Mouse (Mus musculus) neural tube, embryonic 15.5 days (tissue): Measurements from ENCODE around the gene Npas2. TPM values are rescaled to one million over a fixed set of nuclear protein-coding genes. Genes with fewer than 3 reads are reported as not detected.
A peak's percentile ranks its signal among the peaks of the same experiment; 100 is the strongest.

ENCODE experiments used
- ATAC-seq: fragments of 200-750 bp; cut with Nextera tagmentation; 2 replicates; pipeline ENCODE4 v1.8.0; 2017; ENCODE audit warnings: mild to moderate bottlenecking, moderate TSS enrichment, moderate library complexity; ENCODE audit not compliant: low FRiP score
- H3K27ac ChIP-seq: fragments of 300-500 bp; sonication (generic); replicated peaks from 2 replicates; pipeline ENCODE4 v1.5.1; 2015; ENCODE audit warnings: mild to moderate bottlenecking, inconsistent platforms
- H3K27me3 ChIP-seq: fragments of 300-500 bp; sonication (generic); replicated peaks from 2 replicates; pipeline ENCODE4 v1.6.1; 2015; ENCODE audit warnings: inconsistent platforms
- H3K36me3 ChIP-seq: fragments of 300-500 bp; sonication (generic); 2 replicates; pipeline ENCODE4 v1.6.1; 2015; ENCODE audit warnings: inconsistent platforms
- H3K4me1 ChIP-seq: fragments of 300-500 bp; sonication (generic); 2 replicates; pipeline ENCODE4 v1.6.1; 2015; ENCODE audit warnings: inconsistent platforms
- H3K4me2 ChIP-seq: fragments of 300-500 bp; sonication (generic); 2 replicates; pipeline ENCODE4 v1.6.1; 2015; ENCODE audit warnings: inconsistent platforms, mild to moderate bottlenecking, moderate library complexity
- H3K4me3 ChIP-seq: fragments of 300-500 bp; sonication (generic); replicated peaks from 2 replicates; pipeline ENCODE4 v1.5.1; 2015; ENCODE audit warnings: mild to moderate bottlenecking, inconsistent platforms
- H3K9ac ChIP-seq: fragments of 300-500 bp; sonication (generic); replicated peaks from 2 replicates; pipeline ENCODE4 v1.6.1; 2015; ENCODE audit warnings: mild to moderate bottlenecking, inconsistent platforms
- H3K9me3 ChIP-seq: fragments of 300-500 bp; sonication (generic); replicated peaks from 2 replicates; pipeline ENCODE4 v1.6.1; 2016; ENCODE audit warnings: inconsistent platforms
- WGBS: fragments of 180-500 bp; shearing (Covaris S2); methylation state at CpG from one replicate; pipeline ENCODE4 v1.1.7; 2015; ENCODE audit warnings: mixed read lengths; 5-methylcytosine and 5-hydroxymethylcytosine counted together
- polyA plus RNA-seq: library from polyadenylated mRNA; unstranded; fragments of >200 nt; fragmentation: Nextera tagmentation; extraction: Ambion mirVana; gene quantifications from 2 replicates; pipeline ENCODE4 v1.2.1, GENCODE M21; 2015

The Npas2 gene
- polyA plus RNA-seq, 1 experiment from 2014 or later, result 1.2 TPM

DNA sequence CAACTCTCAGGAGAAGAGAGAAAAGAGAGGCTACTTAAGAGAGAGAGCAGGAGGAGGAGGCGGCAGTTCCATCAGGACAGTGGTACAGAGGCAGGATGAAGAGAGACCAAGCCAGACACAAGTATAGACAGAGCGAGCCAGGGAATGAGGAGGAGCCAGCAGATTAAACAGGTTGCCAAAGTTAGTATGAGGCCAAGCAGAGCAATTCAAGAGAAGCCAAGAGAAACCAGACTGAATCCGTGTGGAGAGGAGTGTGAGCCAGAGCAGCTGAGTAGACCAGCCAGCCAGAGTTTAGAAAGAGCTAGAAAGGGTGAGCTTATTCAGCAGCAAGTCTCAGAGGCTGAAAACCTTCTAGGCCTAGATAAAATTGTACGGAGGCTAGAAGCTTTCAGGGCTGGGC is 194.0 kb downstream of the Npas2 start:
- Histone ChIP-seq H3K9ac (no peak overlapping the region), H3K36me3 (peaks cover 8% of the 10 kb centered on the region; the same call in 1 of the 2 replicates), H3K27ac (no peak overlapping the region), H3K27me3 (no peaks in the 10 kb centered on the region), H3K4me2 (no peak overlapping the region), H3K4me3 (no peak overlapping the region), H3K9me3 (no peaks in the 10 kb centered on the region), H3K4me1 (no peaks in the 10 kb centered on the region)
- 78% methylated on average over 4 of the region's 4 CpGs for WGBS
- ATAC-seq, result no peak

DNA sequence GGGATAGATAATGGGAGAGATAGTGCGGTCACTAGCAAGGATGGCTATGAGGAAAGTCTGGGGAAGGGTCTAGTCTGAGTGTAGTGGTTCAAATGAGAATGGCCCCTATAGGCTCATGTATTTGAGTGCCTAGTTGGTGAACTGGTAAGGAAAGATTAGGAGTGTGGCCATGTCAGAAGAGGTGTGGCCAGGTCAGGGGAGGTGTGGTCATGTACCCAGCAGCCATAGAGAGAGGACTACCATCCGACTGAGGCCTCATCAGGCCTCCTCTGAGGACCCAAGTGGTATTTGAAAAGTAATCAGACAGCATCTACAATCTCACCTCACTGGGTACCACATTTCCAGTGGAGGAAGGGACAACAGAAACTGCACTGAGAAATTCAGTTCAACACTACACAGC is 194.6 kb downstream of the Npas2 start:
- Histone ChIP-seq H3K4me3 (no peak overlapping the region), H3K36me3 (peaks cover 8% of the 10 kb centered on the region; the same call in 1 of the 2 replicates), H3K9ac (no peak overlapping the region), H3K4me1 (no peaks in the 10 kb centered on the region), H3K9me3 (no peaks in the 10 kb centered on the region), H3K27me3 (no peaks in the 10 kb centered on the region), H3K4me2 (no peak overlapping the region), H3K27ac (no peak overlapping the region)
- ATAC-seq, result no peak
- WGBS, result 91% methylated on average over 2 of the region's 2 CpGs

DNA sequence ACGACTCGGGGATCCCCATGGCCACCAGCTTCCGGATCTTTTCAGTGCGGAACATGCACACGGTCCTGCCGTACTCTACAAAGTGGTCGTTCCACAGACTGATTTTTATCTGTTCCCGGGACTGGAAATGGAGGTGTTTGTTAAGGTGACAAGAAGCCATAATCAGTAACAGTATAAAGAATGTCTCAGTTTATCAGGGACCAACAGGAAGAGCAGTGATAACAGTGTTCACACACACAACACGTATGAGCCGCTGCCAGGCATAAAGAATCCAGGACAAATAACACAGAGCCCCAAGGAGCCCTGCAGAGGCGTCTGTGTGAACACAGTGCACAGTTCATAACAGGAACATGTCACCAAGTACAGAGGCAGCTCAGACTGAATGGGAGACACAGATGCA is 195.8 kb downstream of the Npas2 start:
- Histone ChIP-seq H3K27ac (no peak overlapping the region), H3K36me3 (peaks cover 8% of the 10 kb centered on the region; the same call in 1 of the 2 replicates), H3K9me3 (no peaks in the 10 kb centered on the region), H3K4me2 (no peak overlapping the region), H3K4me1 (no peaks in the 10 kb centered on the region), H3K4me3 (no peak overlapping the region), H3K27me3 (no peaks in the 10 kb centered on the region), H3K9ac (no peak overlapping the region)
- no peak for ATAC-seq
- 90% methylated on average over 11 of the region's 11 CpGs for WGBS

DNA sequence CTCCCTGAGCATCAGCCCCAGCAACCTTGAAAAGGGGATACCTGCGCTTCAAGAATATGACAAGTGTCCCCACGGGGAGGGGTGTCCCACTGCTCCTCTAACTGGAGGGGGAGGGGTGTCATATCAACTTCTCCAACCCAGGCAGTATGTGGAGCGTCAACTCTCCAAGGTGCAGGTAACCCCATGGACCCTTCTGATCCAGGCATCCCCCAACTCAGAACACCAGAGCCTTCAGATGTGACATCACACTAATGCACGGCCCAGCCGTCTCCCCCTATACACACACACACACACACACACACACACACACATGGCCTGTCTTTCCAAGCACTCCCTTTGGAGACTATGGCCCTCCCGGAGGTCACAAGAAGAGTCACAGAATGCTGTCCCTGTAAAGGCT is 198.1 kb downstream of the Npas2 start:
- Histone ChIP-seq H3K36me3 (peaks cover 8% of the 10 kb centered on the region; the same call in 1 of the 2 replicates), H3K4me2 (no peak overlapping the region), H3K9ac (no peak overlapping the region), H3K27me3 (no peaks in the 10 kb centered on the region), H3K27ac (no peak overlapping the region), H3K4me3 (no peak overlapping the region), H3K9me3 (no peaks in the 10 kb centered on the region), H3K4me1 (no peaks in the 10 kb centered on the region)
- 82% methylated on average over 6 of the region's 6 CpGs for WGBS
- ATAC-seq, result no peak; the same call in 1 of the 2 replicates

DNA sequence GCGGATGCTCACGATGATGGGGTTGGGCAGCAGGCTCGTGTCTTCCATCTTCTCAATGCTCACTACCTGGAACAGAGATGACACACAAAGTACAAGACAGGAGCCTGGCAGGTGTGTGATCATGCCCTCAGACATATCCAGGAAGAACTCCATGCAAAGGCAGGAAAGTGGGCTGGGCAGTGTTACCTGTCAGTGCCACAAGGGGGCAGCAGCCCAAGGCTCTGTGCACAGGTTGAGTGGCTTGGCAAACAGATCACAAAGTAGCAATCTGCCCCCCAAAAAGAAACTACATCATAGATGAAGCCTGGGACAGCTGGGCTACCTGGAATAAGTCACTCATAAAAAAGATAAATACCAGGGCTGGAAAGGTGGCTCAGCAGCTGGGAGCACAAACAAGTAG is 198.7 kb downstream of the Npas2 start:
- Histone ChIP-seq H3K4me2 (no peak overlapping the region), H3K36me3 (peaks cover 9% of the 10 kb centered on the region; the same call in 1 of the 2 replicates), H3K27me3 (no peaks in the 10 kb centered on the region), H3K9me3 (no peaks in the 10 kb centered on the region), H3K4me1 (no peaks in the 10 kb centered on the region), H3K4me3 (no peak overlapping the region), H3K27ac (no peak overlapping the region), H3K9ac (no peak overlapping the region)
- WGBS, result 60% methylated on average over 3 of the region's 3 CpGs
- peak; percentile 50; the same call in 1 of the 2 replicates for ATAC-seq

DNA sequence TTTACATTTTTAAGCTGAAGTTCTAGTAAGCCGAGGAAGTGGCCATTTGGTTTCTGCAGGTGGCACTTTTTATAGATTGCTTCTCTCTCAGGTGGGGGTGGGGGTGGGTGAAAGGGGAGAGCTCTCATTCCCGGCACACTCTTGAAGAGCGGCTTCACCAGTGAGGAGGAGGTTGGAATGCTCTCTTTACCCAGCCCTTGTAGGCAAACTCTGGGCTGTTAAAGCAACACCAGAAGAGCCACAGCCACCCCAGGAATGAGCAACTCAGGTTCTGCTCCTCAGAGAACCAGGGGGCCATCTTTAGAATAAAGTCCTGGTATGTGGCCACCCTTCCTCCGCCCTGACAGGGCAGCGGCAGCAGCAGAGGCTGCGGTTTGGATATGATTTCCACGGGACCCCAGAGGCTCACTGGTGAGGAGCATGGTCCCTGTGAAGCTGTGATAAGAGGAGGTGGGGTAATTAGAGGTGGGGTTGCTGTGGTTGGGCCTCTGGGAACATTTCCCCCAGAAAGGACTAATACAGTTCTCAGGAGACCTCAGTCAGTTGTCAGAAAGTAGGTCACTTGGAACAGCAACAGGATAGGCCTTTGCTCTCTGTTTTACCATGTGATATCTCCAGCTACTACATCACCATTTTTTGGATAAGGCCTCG is 199.8 kb downstream of the Npas2 start:
- Histone ChIP-seq H3K9ac (no peak overlapping the region), H3K4me2 (no peak overlapping the region), H3K4me3 (no peak overlapping the region), H3K27me3 (no peaks in the 10 kb centered on the region), H3K4me1 (no peaks in the 10 kb centered on the region), H3K9me3 (no peaks in the 10 kb centered on the region), H3K27ac (no peak overlapping the region), H3K36me3 (peaks cover 11% of the 10 kb centered on the region; the same call in 1 of the 2 replicates)
- WGBS, result 85% methylated on average over 8 of the region's 8 CpGs
- no peak for ATAC-seq

DNA sequence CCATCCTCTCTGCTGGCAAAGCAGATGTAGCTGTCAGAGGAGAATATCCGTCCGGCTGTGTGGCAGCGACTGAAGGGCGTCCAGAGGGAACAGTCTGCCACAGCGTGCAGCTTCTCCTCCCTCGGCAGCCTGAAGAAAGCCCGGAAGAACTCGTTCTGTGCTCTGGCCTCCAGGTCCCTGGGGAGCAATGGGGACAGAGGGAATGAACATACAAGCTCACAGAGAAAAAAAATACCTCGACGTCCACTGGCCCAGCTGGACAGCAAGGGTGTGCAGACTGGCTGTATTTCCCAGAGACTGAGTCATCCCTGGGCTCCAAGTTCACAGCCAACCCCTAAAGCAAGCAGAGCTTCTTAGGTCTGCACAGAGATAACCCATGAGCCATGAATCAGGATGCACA is 200.6 kb downstream of the Npas2 start:
- WGBS, result 57% methylated on average over 10 of the region's 10 CpGs
- Histone ChIP-seq H3K4me3 (no peak overlapping the region), H3K9ac (no peak overlapping the region), H3K9me3 (no peaks in the 10 kb centered on the region), H3K27ac (no peak overlapping the region), H3K27me3 (no peaks in the 10 kb centered on the region), H3K4me2 (no peak overlapping the region), H3K36me3 (peaks cover 6% of the 10 kb centered on the region; the same call in 1 of the 2 replicates), H3K4me1 (no peaks in the 10 kb centered on the region)
- ATAC-seq, result no peak

DNA sequence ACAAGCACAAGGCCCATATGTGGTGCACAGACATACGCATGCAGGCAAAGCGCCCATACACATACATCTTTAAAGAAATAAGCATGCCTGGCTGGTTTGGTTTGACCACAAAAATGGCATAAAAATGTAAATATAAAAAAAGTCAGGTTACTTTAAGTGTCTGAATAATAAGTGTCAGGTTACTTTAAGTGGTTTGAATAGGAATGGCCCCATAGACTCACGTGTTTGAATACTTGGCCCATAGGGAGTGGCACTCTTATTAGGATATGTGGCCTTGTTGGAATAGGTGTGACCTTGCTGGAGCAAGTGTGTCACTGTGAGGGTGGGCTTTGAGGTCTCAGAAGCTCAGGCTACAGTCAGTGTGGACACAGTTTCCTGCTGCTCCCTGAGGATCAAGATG is 201.1 kb downstream of the Npas2 start:
- Histone ChIP-seq H3K27ac (no peak overlapping the region), H3K4me1 (no peaks in the 10 kb centered on the region), H3K4me3 (no peak overlapping the region), H3K36me3 (0 out of 2 replicates have a peak, but pooled peaks cover 4% of the 10 kb centered on the region), H3K9ac (no peak overlapping the region), H3K27me3 (no peaks in the 10 kb centered on the region), H3K4me2 (no peak overlapping the region), H3K9me3 (no peaks in the 10 kb centered on the region)
- WGBS, result 91% methylated on average over 3 of the region's 3 CpGs
- ATAC-seq, result no peak

DNA sequence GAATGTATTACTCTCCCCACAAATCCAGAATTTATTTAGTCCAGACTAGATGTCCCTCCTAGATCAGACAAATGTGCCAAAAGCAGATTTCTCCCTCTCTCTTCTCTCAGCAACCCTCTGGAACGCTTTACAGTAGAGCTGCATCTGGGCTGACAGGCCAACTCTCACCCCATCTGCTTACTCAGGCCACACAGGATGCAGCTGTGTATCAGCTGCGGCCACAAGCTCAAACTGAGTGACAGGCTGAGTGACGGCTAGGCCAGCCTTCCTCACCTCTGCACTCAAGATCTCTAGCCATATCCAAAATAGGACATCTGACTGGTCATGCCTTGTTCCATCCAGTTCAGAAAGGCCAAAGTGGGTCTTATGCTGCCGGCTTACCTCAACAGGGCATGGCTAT is 202.8 kb downstream of the Npas2 start:
- no peak overlapping the region for H3K27ac ChIP-seq

DNA sequence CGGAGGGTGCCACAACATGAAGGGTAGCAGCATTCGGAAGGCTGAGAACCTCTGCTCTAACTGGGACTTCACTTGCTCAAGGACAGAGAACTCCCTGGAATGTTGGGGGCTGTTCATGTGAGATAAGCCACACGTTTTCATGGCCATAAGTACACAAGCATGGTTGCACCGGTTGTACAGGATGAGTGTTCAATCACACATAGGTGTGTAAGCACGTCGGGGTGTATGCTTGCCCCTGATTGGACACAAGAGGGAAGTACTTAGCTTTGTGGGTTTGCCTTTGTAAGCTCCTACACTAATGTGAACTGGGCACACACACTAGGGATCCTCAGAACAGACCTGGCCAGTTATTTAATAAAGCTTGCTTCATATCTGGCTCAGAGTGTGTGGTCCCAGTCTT is 204.8 kb downstream of the Npas2 start:
- Histone ChIP-seq H3K4me3 (no peak overlapping the region), H3K9ac (no peak overlapping the region), H3K36me3 (peaks cover 11% of the 10 kb centered on the region), H3K4me1 (no peaks in the 10 kb centered on the region), H3K4me2 (no peak overlapping the region), H3K9me3 (no peaks in the 10 kb centered on the region), H3K27ac (no peak overlapping the region), H3K27me3 (no peaks in the 10 kb centered on the region)
- 95% methylated on average over 6 of the region's 6 CpGs for WGBS
- no peak for ATAC-seq

More for the DNA sequence above, 202.8 kb downstream of the Npas2 start:
- Histone ChIP-seq H3K36me3 (0 out of 2 replicates have a peak, but pooled peaks cover 4% of the 10 kb centered on the region), H3K4me2 (no peak overlapping the region), H3K9me3 (no peaks in the 10 kb centered on the region), H3K27me3 (no peaks in the 10 kb centered on the region), H3K4me1 (no peaks in the 10 kb centered on the region), H3K4me3 (no peak overlapping the region), H3K9ac (no peak overlapping the region)
- 85% methylated on average over 4 of the region's 4 CpGs for WGBS
- no peak for ATAC-seq

DNA sequence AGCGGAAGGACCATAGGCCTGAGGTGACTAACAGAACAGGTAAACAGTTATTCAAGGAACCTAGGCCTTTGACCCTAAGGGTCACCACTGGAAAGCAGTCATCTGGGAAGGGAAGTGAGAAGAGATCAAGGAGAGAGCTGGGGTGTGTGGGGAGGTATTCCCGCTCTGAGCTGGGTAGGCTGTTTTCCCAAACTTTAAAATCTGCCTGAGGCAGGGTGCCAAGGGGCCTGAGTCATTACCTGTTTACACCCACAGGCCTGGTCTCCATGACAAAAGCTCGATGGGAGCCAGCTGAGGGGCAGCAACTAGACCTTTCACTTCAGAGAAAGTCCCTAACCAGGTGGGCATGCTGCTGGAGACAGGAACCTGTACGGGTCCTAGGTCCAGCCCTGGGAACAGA is 205.7 kb downstream of the Npas2 start:
- H3K4me2 ChIP-seq, result no peak overlapping the region
- peaks cover 11% of the 10 kb centered on the region for H3K36me3 ChIP-seq
- H3K4me1 ChIP-seq, result no peaks in the 10 kb centered on the region
- no peak overlapping the region for H3K4me3 ChIP-seq
- WGBS, result 76% methylated on average over 4 of the region's 4 CpGs
- no peak for ATAC-seq
- H3K9me3 ChIP-seq, result no peaks in the 10 kb centered on the region
- no peak overlapping the region for H3K27ac ChIP-seq
- H3K9ac ChIP-seq, result no peak overlapping the region
- H3K27me3 ChIP-seq, result no peaks in the 10 kb centered on the region

DNA sequence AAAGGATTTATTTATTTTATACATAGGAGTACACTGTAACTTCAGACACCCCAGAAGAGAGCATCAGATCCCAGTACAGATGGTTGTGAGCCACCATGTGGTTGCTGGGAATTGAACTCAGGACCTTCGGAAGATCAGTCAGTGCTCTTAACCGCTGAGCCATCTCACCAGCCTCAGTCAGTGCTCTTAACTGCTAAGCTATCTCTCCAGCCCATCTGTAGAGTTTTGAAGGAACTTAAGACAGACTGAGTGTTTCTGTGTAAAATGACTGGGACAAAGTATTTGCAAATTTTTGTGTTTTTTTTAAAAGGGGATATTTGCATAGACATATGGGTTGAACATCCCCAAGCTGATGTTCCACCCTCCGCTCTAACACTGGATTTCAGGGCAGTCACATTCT is 206.6 kb downstream of the Npas2 start:
- ATAC-seq, result no peak
- H3K4me1 ChIP-seq, result no peaks in the 10 kb centered on the region
- WGBS, result 91% methylated on average over 3 of the region's 3 CpGs

More for the DNA sequence above, 206.6 kb downstream of the Npas2 start:
- H3K4me2 ChIP-seq, result no peak overlapping the region
- H3K27ac ChIP-seq, result no peak overlapping the region
- no peak overlapping the region for H3K9ac ChIP-seq
- H3K9me3 ChIP-seq, result no peaks in the 10 kb centered on the region
- H3K36me3 ChIP-seq, result peaks cover 11% of the 10 kb centered on the region
- no peak overlapping the region for H3K4me3 ChIP-seq
- no peaks in the 10 kb centered on the region for H3K27me3 ChIP-seq
